Mouse (Mus musculus): ENCODE data around the gene Tectb. TPM values are rescaled to one million over a fixed set of nuclear protein-coding genes. Genes with fewer than 3 reads are reported as not detected.
"Not testable (repeated sequence)": the region's sequence is repeated elsewhere in the genome, so short reads cannot be mapped to it uniquely, and the experiment has no call there.

The Tectb gene
- not detected in 2 replicates for total RNA-seq (2015; ENCODE audit: low replicate concordance)
- total RNA-seq (2017; ENCODE audit: low replicate concordance), result not detected in 2 replicates

- no peak for ATAC-seq (replicated peaks; ENCODE audit: low FRiP score, poor library complexity, severe bottlenecking)
These were observed at the start of gene Tectb for GRCm38 (mm10) chr19:55180433-55180832. Gene Tectb, plus strand, starts transcription at chr19:55180733.

- no peak for ATAC-seq (replicated peaks; ENCODE audit: low FRiP score, poor library complexity, severe bottlenecking)
These were observed 48.8 kb upstream of the Tectb start for GRCm38 (mm10) chr19:55131747-55132146.

GRCm38 (mm10) chr19:55132476-55132875 lies 48.1 kb upstream of the Tectb start:
- no peak for ATAC-seq (replicated peaks; ENCODE audit: low FRiP score, poor library complexity, severe bottlenecking)

- no peak for ATAC-seq (replicated peaks; ENCODE audit: low FRiP score, poor library complexity, severe bottlenecking)
These were observed 46.0 kb upstream of the Tectb start for GRCm38 (mm10) chr19:55134521-55134920.

- no peak for ATAC-seq (replicated peaks; ENCODE audit: low FRiP score, poor library complexity, severe bottlenecking)
These were observed 44.6 kb upstream of the Tectb start for GRCm38 (mm10) chr19:55135918-55136317.

GRCm38 (mm10) chr19:55136693-55137427 lies 43.7 kb upstream of the Tectb start:
- no peak for ATAC-seq (replicated peaks; ENCODE audit: low FRiP score, poor library complexity, severe bottlenecking)

- no peak for ATAC-seq (replicated peaks; ENCODE audit: low FRiP score, poor library complexity, severe bottlenecking)
These were observed 42.6 kb upstream of the Tectb start for GRCm38 (mm10) chr19:55137884-55138283.

GRCm38 (mm10) chr19:55138506-55138905 lies 42.0 kb upstream of the Tectb start:
- no peak for ATAC-seq (replicated peaks; ENCODE audit: low FRiP score, poor library complexity, severe bottlenecking)

GRCm38 (mm10) chr19:55139301-55139700 lies 41.2 kb upstream of the Tectb start:
- no peak for ATAC-seq (replicated peaks; ENCODE audit: low FRiP score, poor library complexity, severe bottlenecking)

- no peak for ATAC-seq (replicated peaks; ENCODE audit: low FRiP score, poor library complexity, severe bottlenecking)
These were observed 36.9 kb upstream of the Tectb start for GRCm38 (mm10) chr19:55143391-55144300.

GRCm38 (mm10) chr19:55144691-55145090 lies 35.8 kb upstream of the Tectb start:
- no peak for ATAC-seq (replicated peaks; ENCODE audit: low FRiP score, poor library complexity, severe bottlenecking)

GRCm38 (mm10) chr19:55145136-55145535 lies 35.4 kb upstream of the Tectb start:
- no peak for ATAC-seq (replicated peaks; ENCODE audit: low FRiP score, poor library complexity, severe bottlenecking)

- no peak for ATAC-seq (replicated peaks; ENCODE audit: low FRiP score, poor library complexity, severe bottlenecking)
These were observed 33.0 kb upstream of the Tectb start for GRCm38 (mm10) chr19:55147568-55147967.

GRCm38 (mm10) chr19:55148109-55148508 lies 32.4 kb upstream of the Tectb start:
- ATAC-seq (replicated peaks; ENCODE audit: low FRiP score, poor library complexity, severe bottlenecking), result no peak

- ATAC-seq (replicated peaks; ENCODE audit: low FRiP score, poor library complexity, severe bottlenecking), result no peak
These were observed 30.9 kb upstream of the Tectb start for GRCm38 (mm10) chr19:55149646-55150045.

- not testable (repeated sequence) for ATAC-seq (replicated peaks; ENCODE audit: low FRiP score, poor library complexity, severe bottlenecking)
These were observed 28.3 kb upstream of the Tectb start for GRCm38 (mm10) chr19:55152274-55152673.

- ATAC-seq (replicated peaks; ENCODE audit: low FRiP score, poor library complexity, severe bottlenecking), result no peak
These were observed 27.6 kb upstream of the Tectb start for GRCm38 (mm10) chr19:55152983-55153382.

- ATAC-seq (replicated peaks; ENCODE audit: low FRiP score, poor library complexity, severe bottlenecking), result no peak
These were observed 23.5 kb upstream of the Tectb start for GRCm38 (mm10) chr19:55157029-55157428.

- ATAC-seq (replicated peaks; ENCODE audit: low FRiP score, poor library complexity, severe bottlenecking), result no peak
These were observed 21.9 kb upstream of the Tectb start for GRCm38 (mm10) chr19:55158606-55159005.

GRCm38 (mm10) chr19:55159826-55160225 lies 20.7 kb upstream of the Tectb start:
- ATAC-seq (replicated peaks; ENCODE audit: low FRiP score, poor library complexity, severe bottlenecking), result no peak

- no peak for ATAC-seq (replicated peaks; ENCODE audit: low FRiP score, poor library complexity, severe bottlenecking)
These were observed 18.3 kb upstream of the Tectb start for GRCm38 (mm10) chr19:55162271-55162670.
